Mouse (Mus musculus): ENCODE data around the gene Ccdc153.

DNA sequence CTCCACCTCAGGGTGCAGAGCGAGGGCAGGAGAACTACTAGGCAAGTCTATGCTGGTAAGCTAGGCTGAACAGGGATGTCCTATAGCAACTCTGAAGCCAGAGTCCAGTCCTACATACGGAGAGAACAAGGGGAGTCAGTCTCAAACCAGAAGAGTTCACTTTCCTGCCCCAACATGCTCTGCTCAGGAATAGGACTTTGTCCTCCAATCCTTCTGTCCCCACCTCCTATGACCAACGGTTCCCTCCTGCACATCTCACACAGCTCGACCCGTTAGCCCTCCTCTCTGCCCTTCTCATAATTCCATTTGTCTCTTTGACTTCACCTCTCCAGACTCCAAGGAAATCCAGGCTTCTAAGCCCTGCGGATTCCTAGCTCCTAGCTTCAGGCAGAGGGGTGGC is 7.4 kb downstream of the Ccdc153 start:
- no peak for TF ChIP-seq GATA1 (IDR thresholded peaks at IDR 0.05; ENCODE audit: borderline replicate concordance, low read length)
- TF ChIP-seq FLI1 (IDR thresholded peaks at IDR 0.05; ENCODE audit: low read length), result no peak

Data from megakaryocyte, embryonic 14.5 days (primary cell).